Mouse (Mus musculus) hindbrain, embryonic 13.5 days (tissue): ENCODE data around the gene Ankrd13a. TPM values are rescaled to one million over a fixed set of nuclear protein-coding genes. Genes with fewer than 3 reads are reported as not detected.
"Not testable (repeated sequence)": the region's sequence is repeated elsewhere in the genome, so short reads cannot be mapped to it uniquely, and the experiment has no call there.

ENCODE experiments used
- ATAC-seq: fragments of 200-750 bp; cut with Nextera tagmentation; 2 replicates; pipeline ENCODE4 v1.8.0; 2017; ENCODE audit warnings: moderate TSS enrichment; ENCODE audit not compliant: low FRiP score
- H3K27ac ChIP-seq: fragments of 300-500 bp; sonication (generic); 2 replicates; pipeline ENCODE4 v1.5.1; 2015; ENCODE audit warnings: inconsistent platforms, mild to moderate bottlenecking, moderate library complexity
- H3K27me3 ChIP-seq: fragments of 300-500 bp; sonication (generic); 2 replicates; pipeline ENCODE4 v1.6.1; 2015; ENCODE audit warnings: mild to moderate bottlenecking, inconsistent platforms
- H3K36me3 ChIP-seq: fragments of 300-500 bp; sonication (generic); 2 replicates; pipeline ENCODE4 v1.6.1; 2015; ENCODE audit warnings: mild to moderate bottlenecking, inconsistent platforms
- H3K4me1 ChIP-seq: fragments of 300-500 bp; sonication (generic); replicated peaks from 2 replicates; pipeline ENCODE4 v1.6.1; 2015; ENCODE audit warnings: inconsistent platforms
- H3K4me2 ChIP-seq: fragments of 300-500 bp; sonication (generic); 2 replicates; pipeline ENCODE4 v1.6.1; 2015; ENCODE audit warnings: inconsistent platforms, mild to moderate bottlenecking, moderate library complexity
- H3K4me3 ChIP-seq: fragments of 300-500 bp; sonication (generic); 2 replicates; pipeline ENCODE4 v1.5.1; 2015; ENCODE audit warnings: mild to moderate bottlenecking, inconsistent platforms
- H3K9ac ChIP-seq: fragments of 300-500 bp; sonication (generic); 2 replicates; pipeline ENCODE4 v1.6.1; 2015; ENCODE audit warnings: mild to moderate bottlenecking, inconsistent platforms
- H3K9me3 ChIP-seq: fragments of 300-500 bp; sonication (generic); 2 replicates; pipeline ENCODE4 v1.6.1; 2016; ENCODE audit warnings: inconsistent platforms
- WGBS: fragments of 180-500 bp; shearing (Covaris S2); methylation state at CpG from one replicate; pipeline ENCODE4 v1.1.7; 2015; 5-methylcytosine and 5-hydroxymethylcytosine counted together
- polyA plus RNA-seq: library from polyadenylated mRNA; unstranded; fragments of >200 nt; fragmentation: Nextera tagmentation; extraction: Ambion mirVana; gene quantifications from 2 replicates; pipeline ENCODE4 v1.2.1, GENCODE M21; 2015

The Ankrd13a gene
- polyA plus RNA-seq, 1 experiment from 2014 or later = 37.5 TPM

DNA sequence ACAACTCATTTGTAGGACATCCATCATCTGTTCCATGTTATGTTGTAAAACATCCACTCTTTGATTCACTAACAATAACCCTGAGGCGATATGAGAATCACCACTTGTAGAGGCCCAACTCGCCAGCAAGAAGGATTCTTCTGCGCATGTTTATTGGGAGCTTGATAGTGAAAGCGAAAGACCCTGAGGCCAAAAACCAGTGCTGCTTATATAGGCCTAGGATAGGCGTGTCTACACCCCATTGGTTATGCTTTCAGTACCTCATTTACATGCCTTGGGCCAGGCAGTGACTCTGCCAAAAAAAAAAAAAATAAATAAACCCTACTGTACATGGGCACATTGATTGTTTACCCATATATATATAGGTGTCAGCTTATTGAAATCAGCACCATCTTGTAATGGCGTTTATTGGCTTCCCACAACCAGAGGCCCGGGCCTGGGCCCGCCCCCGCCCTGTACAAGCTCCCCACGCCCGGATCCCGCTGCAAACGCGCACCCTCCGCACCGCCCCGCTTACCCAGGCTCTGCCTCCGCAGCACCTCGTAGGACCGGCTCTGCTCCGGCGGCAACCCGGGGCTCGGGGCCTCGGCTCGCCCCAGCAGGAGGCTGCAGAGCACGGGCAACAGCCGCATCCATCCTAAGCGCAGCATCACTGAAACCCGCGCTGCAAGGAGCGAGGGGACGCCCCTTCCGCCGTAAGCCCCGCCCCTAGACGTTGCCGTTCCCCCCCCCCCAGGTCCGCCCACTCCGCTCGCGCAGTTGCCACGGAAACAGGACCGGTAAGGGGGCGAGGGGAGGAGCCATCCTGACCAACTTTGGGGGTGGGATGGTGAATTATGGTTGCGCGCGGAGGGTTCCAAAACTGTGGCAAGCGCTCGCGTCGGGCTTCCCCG, 48.6 kb downstream of the Ankrd13a start, which contains the start of gene 1500011B03Rik:
TSS of gene 1500011B03Rik (minus strand) at position 673 of the 893 bp plus-strand sequence.
- H3K4me3 ChIP-seq = peak within 1 kb of the TSS; percentile 74
- peak within 1 kb of the TSS; percentile 59 for H3K4me2 ChIP-seq
- H3K36me3 ChIP-seq = peaks cover 5% of the 10 kb centered on the region
- WGBS = 6% methylated on average over 52 of the region's 53 CpGs
- H3K4me1 ChIP-seq = peaks cover 23% of the 10 kb centered on the region
- H3K27ac ChIP-seq = peak within 1 kb of the TSS; percentile 88
- H3K9me3 ChIP-seq = no peaks in the 10 kb centered on the region
- peak; percentile 87 for ATAC-seq
- H3K27me3 ChIP-seq = no peaks in the 10 kb centered on the region
- peak within 1 kb of the TSS; percentile 91 for H3K9ac ChIP-seq

DNA sequence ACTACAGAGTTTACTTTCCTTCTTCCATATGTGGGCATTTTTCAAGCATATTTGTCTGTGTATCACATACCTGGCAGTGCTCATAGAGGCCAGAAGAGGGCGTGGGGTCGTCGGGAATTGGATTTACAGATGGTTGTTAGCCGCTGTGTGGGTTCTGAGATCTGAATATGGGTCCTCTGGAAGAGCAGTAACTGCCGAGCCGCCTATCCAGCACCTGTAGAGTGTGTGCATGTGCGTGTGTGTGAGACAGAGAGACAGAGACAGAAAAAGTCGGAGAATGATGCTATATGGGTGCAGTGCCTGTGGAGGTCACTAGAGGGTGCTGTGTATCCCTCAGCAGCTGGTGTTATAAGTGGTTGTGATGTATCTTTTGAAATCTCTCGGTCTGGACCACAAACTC, 49.7 kb downstream of the Ankrd13a start:
- H3K9ac ChIP-seq = no peak overlapping the region
- H3K27me3 ChIP-seq = no peaks in the 10 kb centered on the region
- peak overlapping the region; percentile 2; the same call in 1 of the 2 replicates for H3K27ac ChIP-seq
- H3K4me1 ChIP-seq = peaks cover 20% of the 10 kb centered on the region
- WGBS = 20% methylated on average over 9 of the region's 9 CpGs
- no peak overlapping the region for H3K4me2 ChIP-seq
- peaks cover 5% of the 10 kb centered on the region for H3K36me3 ChIP-seq
- no peaks in the 10 kb centered on the region for H3K9me3 ChIP-seq
- H3K4me3 ChIP-seq = no peak overlapping the region
- no peak for ATAC-seq

DNA sequence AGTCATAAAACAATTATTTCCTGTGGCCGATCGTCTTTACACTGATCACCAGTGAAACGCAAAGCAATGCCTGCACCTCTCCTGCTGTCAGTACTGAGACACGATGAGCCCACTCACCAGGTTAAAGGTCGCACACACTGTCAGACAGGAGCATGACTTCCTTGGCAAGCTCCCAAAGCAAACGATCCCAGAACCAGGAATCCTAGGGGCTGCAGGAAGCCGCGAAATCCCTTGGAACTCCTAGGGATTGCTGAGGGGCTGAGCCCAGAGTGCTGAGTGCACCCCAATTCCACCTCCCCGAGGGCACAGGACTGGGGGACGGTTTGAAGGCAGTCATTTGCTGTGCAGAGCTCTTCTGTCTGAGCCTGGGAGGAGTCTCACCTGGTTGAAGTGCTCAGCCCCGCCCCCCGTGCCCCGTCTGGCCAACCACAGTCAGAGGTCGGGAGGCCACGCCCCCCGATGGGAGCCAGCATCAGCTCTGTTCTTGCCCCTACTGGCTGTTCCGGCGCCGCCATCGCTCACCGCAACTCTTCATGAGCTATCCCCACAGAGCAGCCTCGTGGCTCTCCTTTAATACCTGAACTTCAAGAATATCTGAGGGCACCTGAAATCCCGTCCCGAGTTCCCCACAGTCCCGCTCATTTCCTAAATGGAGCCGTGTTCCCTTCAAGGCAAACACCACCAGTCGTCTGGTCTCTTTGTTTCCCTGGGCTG, 51.7 kb downstream of the Ankrd13a start:
- Histone ChIP-seq H3K27me3 (no peaks in the 10 kb centered on the region), H3K9ac (peak overlapping the region; percentile 67), H3K4me1 (peaks cover 20% of the 10 kb centered on the region), H3K4me2 (peak overlapping the region; percentile 65), H3K36me3 (peaks cover 5% of the 10 kb centered on the region), H3K4me3 (peak overlapping the region; percentile 39), H3K27ac (peak overlapping the region; percentile 58), H3K9me3 (no peaks in the 10 kb centered on the region)
- peak; percentile 66 for ATAC-seq
- WGBS = 12% methylated on average over 27 of the region's 27 CpGs

DNA sequence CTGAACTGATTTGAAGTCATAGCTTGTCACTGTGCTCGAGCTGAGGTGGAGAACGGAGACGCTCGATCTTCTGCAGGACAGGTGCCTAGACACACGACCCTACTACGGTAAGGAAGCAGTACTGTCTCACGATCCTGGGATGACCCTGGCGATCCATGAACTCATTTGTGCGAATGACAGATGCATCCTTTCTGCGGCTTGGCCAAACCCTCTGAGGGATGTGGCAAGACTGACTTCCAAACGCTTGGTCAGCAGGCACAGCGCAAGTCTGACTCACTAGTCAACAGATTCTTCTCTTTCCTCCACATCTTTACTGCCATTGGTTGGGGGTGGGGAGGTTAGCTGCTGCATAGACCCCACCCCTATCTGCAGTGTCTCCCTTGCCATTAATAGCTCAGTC, 53.0 kb downstream of the Ankrd13a start:
- 90% methylated on average over 12 of the region's 12 CpGs for WGBS
- Histone ChIP-seq H3K27me3 (no peaks in the 10 kb centered on the region), H3K4me2 (no peak overlapping the region), H3K36me3 (no peaks in the 10 kb centered on the region), H3K9me3 (no peaks in the 10 kb centered on the region), H3K9ac (no peak overlapping the region), H3K4me1 (peaks cover 16% of the 10 kb centered on the region), H3K27ac (no peak overlapping the region), H3K4me3 (no peak overlapping the region)
- no peak for ATAC-seq

DNA sequence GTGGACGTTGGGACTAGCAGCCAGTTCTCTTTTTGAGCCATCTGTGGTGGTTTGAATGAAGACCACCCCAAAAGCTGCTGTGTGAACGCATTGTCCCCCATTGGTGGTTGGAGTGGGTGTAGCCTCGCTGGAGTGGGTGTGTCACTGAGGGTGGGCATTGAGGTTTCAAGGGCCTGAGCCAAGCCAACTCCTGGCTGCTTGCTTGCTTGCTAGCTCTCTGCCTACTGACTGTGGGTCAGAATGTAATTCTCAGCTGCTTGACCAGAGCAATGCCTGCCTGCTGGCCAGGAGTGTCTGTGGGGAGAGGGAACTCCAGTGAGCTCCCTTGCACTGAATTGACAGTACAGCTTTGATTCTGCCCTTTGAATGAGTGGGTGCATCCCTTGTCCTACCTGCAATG, 55.3 kb downstream of the Ankrd13a start:
- H3K4me3 ChIP-seq = no peak overlapping the region
- H3K9me3 ChIP-seq = no peaks in the 10 kb centered on the region
- no peak overlapping the region for H3K4me2 ChIP-seq
- 73% methylated on average over 3 of the region's 3 CpGs for WGBS
- H3K36me3 ChIP-seq = no peaks in the 10 kb centered on the region
- no peak overlapping the region for H3K27ac ChIP-seq
- no peaks in the 10 kb centered on the region for H3K27me3 ChIP-seq
- no peak for ATAC-seq
- H3K9ac ChIP-seq = no peak overlapping the region
- peaks cover 9% of the 10 kb centered on the region for H3K4me1 ChIP-seq

DNA sequence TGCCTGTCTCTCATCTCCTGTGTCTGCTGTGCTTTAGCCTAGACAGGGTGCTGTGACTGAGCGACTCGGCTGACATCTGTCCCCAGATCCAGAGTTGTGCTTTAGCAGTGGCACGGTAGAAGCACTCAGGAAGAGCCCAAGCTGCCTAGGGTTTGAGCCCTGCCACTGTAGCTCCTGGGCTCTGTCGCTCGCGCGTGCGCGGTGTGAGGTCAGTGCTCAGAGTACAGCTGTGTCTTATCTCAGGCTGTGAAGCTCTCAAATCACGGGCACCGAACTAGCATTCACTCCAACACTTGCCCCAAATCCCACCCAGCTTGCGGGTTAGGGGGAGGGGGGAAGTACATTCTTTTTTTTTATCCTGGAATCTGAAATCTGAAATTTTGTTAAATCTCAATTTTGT, 62.4 kb downstream of the Ankrd13a start:
- WGBS = 75% methylated on average over 12 of the region's 12 CpGs
- Histone ChIP-seq H3K4me2 (no peak overlapping the region), H3K36me3 (no peaks in the 10 kb centered on the region), H3K4me1 (peaks cover 5% of the 10 kb centered on the region), H3K9me3 (no peaks in the 10 kb centered on the region), H3K4me3 (no peak overlapping the region), H3K27me3 (no peaks in the 10 kb centered on the region), H3K27ac (no peak overlapping the region), H3K9ac (no peak overlapping the region)
- no peak for ATAC-seq

DNA sequence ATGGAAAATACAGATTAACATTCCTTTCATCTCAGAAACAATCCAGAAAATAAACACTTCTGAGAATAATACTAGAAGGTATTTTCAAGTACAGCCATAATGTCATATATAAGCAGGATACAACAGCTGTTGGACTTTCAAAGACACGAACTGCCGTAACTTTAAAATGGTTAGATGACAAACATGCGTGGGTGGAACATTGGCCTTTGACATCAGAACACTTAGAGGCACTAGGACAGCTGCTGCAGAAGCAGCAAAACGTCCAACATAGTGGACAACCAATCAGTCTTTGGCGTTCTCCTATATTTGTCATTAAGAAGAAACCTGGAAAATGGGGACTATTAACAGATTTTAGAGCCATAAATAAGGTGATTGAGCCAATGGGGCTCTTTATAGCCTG, 66.0 kb downstream of the Ankrd13a start:
- ATAC-seq, H3K36me3 ChIP-seq: not testable (repeated sequence)
- WGBS = 72% methylated on average over 5 of the region's 5 CpGs

DNA sequence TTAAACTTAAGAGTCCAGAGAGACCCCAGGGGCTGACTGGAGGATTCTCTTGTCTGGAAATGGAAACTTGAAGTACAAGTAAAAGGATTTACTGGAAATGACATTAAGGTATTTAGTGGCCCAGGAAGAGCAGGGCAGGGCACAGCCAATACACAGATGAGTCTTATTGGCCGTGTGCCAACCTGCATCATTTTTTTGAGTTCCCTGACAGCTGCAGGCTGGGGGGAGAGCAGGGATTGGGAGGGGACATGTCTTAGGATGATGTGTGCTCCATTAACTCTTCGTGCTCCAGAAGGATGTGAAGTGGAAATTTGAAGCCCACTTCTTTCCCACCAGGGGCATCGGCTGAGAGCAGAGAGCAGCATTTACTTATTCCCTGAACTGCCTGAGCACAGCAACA, 67.7 kb downstream of the Ankrd13a start:
- ATAC-seq, H3K36me3 ChIP-seq, H3K4me3 ChIP-seq, H3K9me3 ChIP-seq, H3K4me2 ChIP-seq, H3K9ac ChIP-seq, H3K27me3 ChIP-seq, H3K27ac ChIP-seq: not testable (repeated sequence)
- H3K4me1 ChIP-seq = peaks cover 29% of the 10 kb centered on the region
- whole genome bisulfite sequencing = 44% methylated on average over 3 of the region's 3 CpGs

More for the DNA sequence above, 66.0 kb downstream of the Ankrd13a start:
- not testable (repeated sequence) for H3K27ac ChIP-seq, H3K9me3 ChIP-seq, H3K4me3 ChIP-seq, H3K27me3 ChIP-seq, H3K4me2 ChIP-seq, H3K9ac ChIP-seq
- peaks cover 29% of the 10 kb centered on the region for H3K4me1 ChIP-seq

DNA sequence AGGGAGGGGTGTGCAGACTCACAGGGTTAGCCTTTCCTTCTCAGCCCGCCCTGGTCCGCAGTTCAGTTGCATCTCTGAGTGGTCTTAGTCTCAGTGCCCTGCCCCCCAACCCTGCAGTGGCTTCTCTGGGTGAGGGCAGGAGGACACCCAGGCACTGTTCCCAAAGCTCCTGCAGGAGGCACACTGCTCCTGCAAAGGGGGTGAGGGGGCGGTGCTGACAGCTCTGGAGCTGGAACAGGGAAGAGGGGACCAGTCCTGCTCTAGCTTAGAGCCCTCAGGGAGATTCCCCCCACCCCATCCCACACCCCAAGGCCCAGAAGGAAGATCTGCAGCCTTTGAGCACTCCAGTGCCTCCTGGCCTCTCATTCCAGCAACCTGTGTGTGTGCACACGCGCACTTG, 68.2 kb downstream of the Ankrd13a start:
- WGBS = 70% methylated on average over 5 of the region's 5 CpGs
- no peak for ATAC-seq
- H3K27ac ChIP-seq = peak overlapping the region; percentile 35; the same call in 1 of the 2 replicates

DNA sequence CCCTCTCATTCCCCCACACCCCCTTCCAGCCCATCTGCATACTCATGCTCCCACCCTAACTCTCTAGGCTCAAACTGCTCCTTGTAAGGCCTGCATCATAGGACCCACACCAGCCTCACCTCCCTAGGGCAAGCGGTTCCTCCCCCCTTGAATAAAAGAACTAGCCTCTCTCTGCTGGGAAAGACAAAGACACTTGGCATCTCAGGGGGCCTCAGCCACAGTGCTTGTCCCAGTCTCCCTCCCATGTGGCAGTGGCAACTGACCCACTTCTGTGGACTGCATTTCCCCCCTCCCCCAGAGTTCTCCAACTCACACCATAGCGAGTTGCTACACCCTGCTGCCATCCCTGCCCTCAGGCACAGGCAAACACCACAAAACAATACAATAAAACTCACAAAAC, 69.9 kb downstream of the Ankrd13a start:
- not testable (repeated sequence) for H3K27ac ChIP-seq, H3K27me3 ChIP-seq, H3K4me3 ChIP-seq, H3K9ac ChIP-seq, H3K9me3 ChIP-seq, H3K36me3 ChIP-seq, H3K4me2 ChIP-seq, ATAC-seq
- 47% methylated on average over 2 of the region's 2 CpGs for WGBS
- peaks cover 29% of the 10 kb centered on the region for H3K4me1 ChIP-seq

More for the DNA sequence above, 68.2 kb downstream of the Ankrd13a start:
- Histone ChIP-seq H3K27me3 (no peaks in the 10 kb centered on the region), H3K36me3 (no peaks in the 10 kb centered on the region), H3K4me3 (no peak overlapping the region), H3K4me2 (no peak overlapping the region), H3K9me3 (no peaks in the 10 kb centered on the region), H3K4me1 (peaks cover 29% of the 10 kb centered on the region), H3K9ac (no peak overlapping the region)

DNA sequence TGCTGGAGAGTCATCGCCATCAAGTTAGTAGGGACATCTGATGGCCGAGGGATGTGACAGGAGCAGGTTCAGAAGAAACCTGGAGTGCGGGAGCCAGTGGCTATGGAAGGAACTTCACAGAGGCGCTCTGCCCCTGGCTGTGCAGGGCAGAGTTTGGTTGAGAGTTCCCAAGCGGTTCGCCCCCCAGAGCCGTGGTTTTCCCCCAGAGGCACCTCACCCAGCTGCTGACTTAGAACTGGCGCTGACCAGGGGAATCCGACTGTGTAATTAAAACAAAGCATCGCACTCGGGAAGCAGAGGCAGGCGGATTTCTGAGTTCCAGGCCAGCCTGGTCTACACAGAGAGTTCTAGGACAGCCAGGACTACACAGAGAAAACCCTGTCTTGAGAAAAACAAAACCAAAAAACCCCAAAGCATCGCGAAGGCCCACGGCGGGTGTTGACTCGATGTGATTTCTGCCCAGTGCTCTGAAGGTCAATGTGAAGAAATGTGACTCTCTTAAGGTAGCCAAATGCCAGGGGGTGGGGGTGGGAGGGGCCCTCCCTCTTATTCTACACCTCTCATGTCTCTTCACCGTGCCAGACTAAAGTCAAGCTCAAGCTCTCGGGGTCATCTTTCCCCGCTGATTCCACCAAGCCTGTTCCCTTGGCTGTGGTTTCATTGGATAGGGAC, 77.2 kb downstream of the Ankrd13a start:
- WGBS = 88% methylated on average over 20 of the region's 20 CpGs
- no peak overlapping the region for H3K9ac ChIP-seq
- no peaks in the 10 kb centered on the region for H3K9me3 ChIP-seq
- H3K27me3 ChIP-seq = no peaks in the 10 kb centered on the region
- no peak overlapping the region for H3K4me3 ChIP-seq
- no peak overlapping the region for H3K27ac ChIP-seq
- no peaks in the 10 kb centered on the region for H3K4me1 ChIP-seq
- H3K36me3 ChIP-seq = no peaks in the 10 kb centered on the region
- no peak for ATAC-seq
- no peak overlapping the region for H3K4me2 ChIP-seq

DNA sequence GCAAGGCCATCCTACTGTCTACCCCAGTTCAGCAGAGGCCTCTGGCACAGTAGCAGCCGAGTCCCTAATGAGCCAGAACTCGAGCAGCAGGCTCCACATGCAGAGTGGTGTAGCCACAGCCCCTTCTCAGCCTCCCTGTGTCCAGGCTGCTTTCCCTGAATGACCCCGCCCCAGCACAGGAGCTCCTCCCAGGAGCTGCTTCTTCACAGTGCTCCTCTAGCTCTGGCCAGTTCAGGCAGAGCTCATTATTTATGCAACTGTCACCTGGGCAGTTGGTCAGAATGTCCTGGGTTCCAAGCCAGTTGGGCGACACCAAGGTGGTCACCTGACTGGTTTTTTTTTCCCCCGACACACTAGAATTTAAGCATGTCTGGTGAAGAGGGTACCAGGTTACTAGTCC, 78.9 kb downstream of the Ankrd13a start, which contains the start of gene 4930519G04Rik:
TSS of gene 4930519G04Rik (plus strand) at position 301 of the 400 bp plus-strand sequence.
- not testable (repeated sequence) for H3K27me3 ChIP-seq, H3K9me3 ChIP-seq, H3K4me2 ChIP-seq, H3K4me1 ChIP-seq, H3K4me3 ChIP-seq, ATAC-seq, H3K36me3 ChIP-seq, H3K27ac ChIP-seq, H3K9ac ChIP-seq
- 78% methylated on average over 3 of the region's 5 CpGs for WGBS
